Mouse (Mus musculus) bone marrow, adult 2 months (tissue): ENCODE data around the gene Phxr2.

ENCODE experiments used
- CTCF ChIP-seq: fragments of 200-500 bp; IDR thresholded peaks from 2 replicates; pipeline ENCODE4 v1.5.1; 2011; ENCODE audit warnings: low read length, control low read depth; ENCODE audit not compliant: control insufficient read depth, insufficient read depth
- POLR2A ChIP-seq: fragments of 200-500 bp; IDR thresholded peaks from 2 replicates; pipeline ENCODE4 v1.6.1; 2011; ENCODE audit warnings: low read depth, mild to moderate bottlenecking, control low read depth, low read length, borderline replicate concordance; ENCODE audit not compliant: control insufficient read depth

GRCm38 (mm10) chr10:99108431-99108982 is 17.6 kb downstream of the Phxr2 start:
- no peak for TF ChIP-seq POLR2A
- TF ChIP-seq CTCF = no peak
